Mouse (Mus musculus) adrenal gland, adult 18-20 months (tissue): ENCODE results near the gene Map4k5. TPM values are rescaled to one million over a fixed set of nuclear protein-coding genes. Genes with fewer than 3 reads are reported as not detected.

Source experiments
- DNase-seq, 2 experiments: peaks; one replicate each; pipeline ENCODE4 v3.0.0; 2021 to 2022; ENCODE audit warnings: low spot score in 2 of 2
- total RNA-seq, 2 experiments: library from RNA; stranded (reverse); gene quantifications; 1 replicate in 1 of 2; 2 replicates in 1 of 2; pipeline ENCODE4 v1.2.3; 2021

Map4k5 gene
- total RNA-seq, 2 experiments from 2014 or later: 24.3 to 27.3 TPM

GRCm38 (mm10) chr12:69888345-69888744, 4.7 kb downstream of the Map4k5 start:
- no peak for DNase-seq

- DNase-seq: no peak
These were observed 5.2 kb downstream of the Map4k5 start for GRCm38 (mm10) chr12:69887776-69888175.

GRCm38 (mm10) chr12:69885170-69885923, 7.7 kb downstream of the Map4k5 start:
- no peak for DNase-seq

GRCm38 (mm10) chr12:69884053-69884452, 8.9 kb downstream of the Map4k5 start:
- DNase-seq: no peak

- no peak for DNase-seq
These were observed 11.6 kb downstream of the Map4k5 start for GRCm38 (mm10) chr12:69881198-69881905.

GRCm38 (mm10) chr12:69879739-69880138, 13.3 kb downstream of the Map4k5 start:
- no peak for DNase-seq

GRCm38 (mm10) chr12:69879172-69879665, 13.8 kb downstream of the Map4k5 start:
- DNase-seq: no peak

- DNase-seq: no peak
These were observed 15.1 kb downstream of the Map4k5 start for GRCm38 (mm10) chr12:69877842-69878363.

GRCm38 (mm10) chr12:69871632-69872031, 21.4 kb downstream of the Map4k5 start:
- no peak for DNase-seq

GRCm38 (mm10) chr12:69867338-69867737, 25.7 kb downstream of the Map4k5 start:
- DNase-seq: no peak

- DNase-seq: no peak
These were observed 28.8 kb downstream of the Map4k5 start for GRCm38 (mm10) chr12:69864164-69864692.

- DNase-seq: no peak
These were observed 29.5 kb downstream of the Map4k5 start for GRCm38 (mm10) chr12:69863505-69863904.

GRCm38 (mm10) chr12:69858847-69859246, 34.2 kb downstream of the Map4k5 start:
- no peak for DNase-seq

- DNase-seq: no peak
These were observed 35.4 kb downstream of the Map4k5 start for GRCm38 (mm10) chr12:69857597-69857996.

GRCm38 (mm10) chr12:69856398-69856797, 36.6 kb downstream of the Map4k5 start:
- DNase-seq: no peak

GRCm38 (mm10) chr12:69855641-69856300, 37.2 kb downstream of the Map4k5 start:
- DNase-seq: no peak

GRCm38 (mm10) chr12:69853942-69854341, 39.1 kb downstream of the Map4k5 start:
- DNase-seq: no peak

GRCm38 (mm10) chr12:69853387-69853786, 39.6 kb downstream of the Map4k5 start:
- no peak for DNase-seq

- no peak for DNase-seq
These were observed 40.7 kb downstream of the Map4k5 start for GRCm38 (mm10) chr12:69852288-69852687.

GRCm38 (mm10) chr12:69848083-69848878, 44.7 kb downstream of the Map4k5 start:
- no peak for DNase-seq
